Mouse (Mus musculus) heart, embryonic 14.5 days (tissue): Measurements from ENCODE around the gene Smg9. TPM values are rescaled to one million over a fixed set of nuclear protein-coding genes. Genes with fewer than 3 reads are reported as not detected.
A peak's percentile ranks its signal among the peaks of the same experiment; 100 is the strongest.

Experiments
- ATAC-seq: fragments of 200-750 bp; cut with Nextera tagmentation; 2 replicates; pipeline ENCODE4 v1.8.0; 2017; ENCODE audit warnings: low read depth, moderate TSS enrichment; ENCODE audit not compliant: insufficient number of reproducible peaks, insufficient read depth, low FRiP score
- H3K27ac ChIP-seq, 2 experiments: fragments of 200-500 bp in 1 of 2; fragments of 300-500 bp in 1 of 2; sonication (generic) in 1 of 2; replicated peaks in 1 of 2; 2 replicates each; pipeline ENCODE4 v1.5.1; 2012 to 2014; ENCODE audit warnings: low read depth in 2 of 2, low read length in 2 of 2, control low read depth in 1 of 2, mild to moderate bottlenecking in 1 of 2, mixed read lengths in 1 of 2; ENCODE audit not compliant: control insufficient read depth in 1 of 2, insufficient read depth in 1 of 2
- H3K27me3 ChIP-seq: fragments of 300-500 bp; sonication (generic); 2 replicates; pipeline ENCODE4 v1.6.1; 2014; ENCODE audit warnings: mild to moderate bottlenecking, low read length, control low read depth; ENCODE audit not compliant: control insufficient read depth, insufficient read depth
- H3K36me3 ChIP-seq: fragments of 300-500 bp; sonication (generic); 2 replicates; pipeline ENCODE4 v1.6.1; 2014; ENCODE audit warnings: mild to moderate bottlenecking, control low read depth, low read length, mixed read lengths; ENCODE audit not compliant: control insufficient read depth, insufficient read depth
- H3K4me1 ChIP-seq, 2 experiments: fragments of 200-500 bp in 1 of 2; fragments of 300-500 bp in 1 of 2; sonication (generic) in 1 of 2; 2 replicates each; pipeline ENCODE4 v1.6.1; 2012 to 2014; ENCODE audit warnings: low read length in 2 of 2, control low read depth in 1 of 2, mixed read lengths in 1 of 2; ENCODE audit not compliant: control insufficient read depth in 2 of 2, insufficient read depth in 2 of 2
- H3K4me2 ChIP-seq: fragments of 300-500 bp; sonication (generic); 2 replicates; pipeline ENCODE4 v1.6.1; 2014; ENCODE audit warnings: mild to moderate bottlenecking, low read length
- H3K4me3 ChIP-seq, 2 experiments: fragments of 200-500 bp in 1 of 2; fragments of 300-500 bp in 1 of 2; sonication (generic) in 1 of 2; 2 replicates each; pipeline ENCODE4 v1.5.1; 2012 to 2014; ENCODE audit warnings: low read length in 2 of 2, mild to moderate bottlenecking in 2 of 2, control low read depth in 1 of 2, low read depth in 1 of 2, moderate library complexity in 1 of 2; ENCODE audit not compliant: control insufficient read depth in 1 of 2, insufficient read depth in 1 of 2
- H3K9ac ChIP-seq: fragments of 300-500 bp; sonication (generic); 2 replicates; pipeline ENCODE4 v1.6.1; 2014; ENCODE audit warnings: mild to moderate bottlenecking, low read length
- H3K9me3 ChIP-seq: fragments of 300-500 bp; sonication (generic); 2 replicates; pipeline ENCODE4 v1.6.1; 2016; ENCODE audit warnings: low read length, control low read depth; ENCODE audit not compliant: control insufficient read depth
- WGBS: fragments of 180-500 bp; shearing (Covaris S2); extraction: QIAGEN DNeasy Blood & Tissue Kit; methylation state at CpG from one replicate; pipeline ENCODE4 v1.1.7; 2014; 5-methylcytosine and 5-hydroxymethylcytosine counted together
- polyA plus RNA-seq: library from polyadenylated mRNA; unstranded; fragments of >200 nt; fragmentation: Nextera tagmentation; extraction: Ambion mirVana; gene quantifications from 2 replicates; pipeline ENCODE4 v1.2.1, GENCODE M21; 2014

The Smg9 gene
- 18.4 and 20.7 TPM in 2 replicates for polyA plus RNA-seq

DNA sequence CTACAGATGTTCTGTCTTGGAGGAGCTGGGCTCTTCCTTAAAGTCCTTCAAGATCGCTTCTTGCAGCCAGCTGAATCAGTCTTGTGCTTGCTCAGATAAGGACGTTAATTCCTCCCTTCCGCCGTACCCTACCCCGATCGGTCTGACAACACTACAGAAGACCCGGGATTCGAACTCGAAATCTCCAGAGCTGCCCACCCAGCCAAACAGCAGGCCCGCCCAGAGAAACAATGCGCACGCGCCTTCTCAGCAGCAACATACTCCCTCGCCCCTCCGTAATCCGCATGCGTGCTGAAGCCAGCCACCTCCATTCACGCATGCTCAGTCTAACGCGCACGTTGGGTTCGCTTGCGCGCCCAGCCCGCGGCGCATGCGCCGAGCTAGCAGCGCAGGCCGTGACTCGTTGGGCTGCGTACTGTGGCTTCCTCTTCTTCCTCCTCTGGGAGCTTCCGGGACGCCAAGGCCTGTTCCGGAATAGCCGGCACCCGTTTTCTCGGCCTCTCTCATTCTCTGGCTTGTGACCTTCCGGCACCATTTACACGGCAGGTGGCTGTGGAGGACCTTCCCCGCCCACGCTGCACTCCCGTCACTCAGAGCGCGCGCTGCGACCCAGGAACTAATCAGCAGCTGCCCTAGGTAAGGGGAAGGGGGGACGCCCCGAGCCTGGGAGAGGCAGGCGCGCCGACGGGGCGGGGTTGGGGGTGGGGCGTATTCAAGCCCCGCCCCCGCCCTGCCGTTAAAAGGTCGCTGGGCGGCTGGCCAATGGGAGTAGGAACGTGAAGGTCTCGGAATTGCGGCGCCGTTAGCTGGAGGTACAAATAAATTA is at the start of gene Smg9:
TSS of gene Smg9 (plus strand) at position 364 of the 826 bp plus-strand sequence.
- H3K9ac ChIP-seq, result peak within 1 kb of the TSS; percentile 76
- H3K4me2 ChIP-seq, result peak within 1 kb of the TSS; percentile 58
- H3K36me3 ChIP-seq, result peaks cover 24% of the 10 kb centered on the region
- H3K27me3 ChIP-seq, result no peaks in the 10 kb centered on the region
- ATAC-seq, result peak; percentile 96
- WGBS, result 3% methylated on average over 66 of the region's 66 CpGs
- peaks cover 4% of the 10 kb centered on the region; the same call in 1 of the 2 replicates for H3K9me3 ChIP-seq
- peaks cover 3% of the 10 kb centered on the region in 2 experiments; a peak in 2 of 4 replicates for H3K4me1 ChIP-seq
- H3K4me3 ChIP-seq, result peak within 1 kb of the TSS; percentile 61 to 83
- H3K27ac ChIP-seq, result peak within 1 kb of the TSS; percentile 97 to 99

DNA sequence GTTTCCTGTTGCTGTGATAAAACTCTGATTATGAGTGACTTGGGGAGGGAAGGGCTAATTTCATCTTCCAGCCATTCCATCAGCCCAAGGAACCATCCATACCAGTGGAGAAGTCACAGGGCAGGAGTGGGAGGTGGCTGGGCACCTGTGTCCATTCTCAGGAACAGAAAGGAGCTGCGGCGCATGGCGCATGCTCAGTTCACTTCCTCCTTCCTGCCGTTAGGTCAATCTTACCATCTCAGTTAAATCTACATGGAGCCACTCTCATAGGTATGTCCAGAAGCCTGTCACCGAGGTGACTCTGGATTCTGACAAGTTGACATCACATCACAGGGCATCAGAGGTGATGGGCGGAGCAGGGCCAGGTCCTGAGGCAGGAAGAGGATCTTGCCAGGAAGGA is 43.8 kb upstream of the Smg9 start:
- no peak overlapping the region for H3K4me3 ChIP-seq
- H3K4me1 ChIP-seq, result no peaks in the 10 kb centered on the region
- H3K27ac ChIP-seq, result no peak overlapping the region
- no peak for ATAC-seq
- H3K9ac ChIP-seq, result no peak overlapping the region
- WGBS, result 72% methylated on average over 6 of the region's 6 CpGs
- H3K36me3 ChIP-seq, result no peaks in the 10 kb centered on the region
- H3K4me2 ChIP-seq, result no peak overlapping the region
- H3K9me3 ChIP-seq, result 0 out of 2 replicates have a peak, but pooled peaks cover 2% of the 10 kb centered on the region
- H3K27me3 ChIP-seq, result no peaks in the 10 kb centered on the region

DNA sequence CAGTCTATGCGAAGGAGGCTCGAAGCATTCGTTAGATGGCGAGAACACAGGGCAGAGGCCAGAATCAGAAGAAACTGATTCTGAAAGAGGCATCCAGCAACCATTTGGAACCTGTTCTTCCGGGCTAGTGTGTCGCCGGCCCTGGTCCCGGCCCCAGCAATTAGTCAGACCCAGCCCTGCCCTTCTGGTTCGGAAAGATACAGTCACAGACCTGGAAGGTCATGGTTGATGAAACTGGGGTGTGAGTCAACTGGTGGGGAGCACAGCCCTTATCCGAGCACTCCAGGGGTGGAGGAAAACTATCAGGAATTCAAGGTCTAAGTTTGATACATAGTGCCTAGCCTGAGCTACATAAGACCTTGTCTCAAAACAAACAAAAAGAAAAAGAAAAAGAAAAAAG is 43.3 kb upstream of the Smg9 start:
- Histone ChIP-seq H3K9ac (no peak overlapping the region), H3K36me3 (no peaks in the 10 kb centered on the region), H3K27ac (no peak overlapping the region), H3K4me2 (no peak overlapping the region), H3K4me3 (no peak overlapping the region), H3K4me1 (no peaks in the 10 kb centered on the region), H3K27me3 (no peaks in the 10 kb centered on the region), H3K9me3 (0 out of 2 replicates have a peak, but pooled peaks cover 2% of the 10 kb centered on the region)
- ATAC-seq, result no peak
- 66% methylated on average over 10 of the region's 10 CpGs for WGBS

DNA sequence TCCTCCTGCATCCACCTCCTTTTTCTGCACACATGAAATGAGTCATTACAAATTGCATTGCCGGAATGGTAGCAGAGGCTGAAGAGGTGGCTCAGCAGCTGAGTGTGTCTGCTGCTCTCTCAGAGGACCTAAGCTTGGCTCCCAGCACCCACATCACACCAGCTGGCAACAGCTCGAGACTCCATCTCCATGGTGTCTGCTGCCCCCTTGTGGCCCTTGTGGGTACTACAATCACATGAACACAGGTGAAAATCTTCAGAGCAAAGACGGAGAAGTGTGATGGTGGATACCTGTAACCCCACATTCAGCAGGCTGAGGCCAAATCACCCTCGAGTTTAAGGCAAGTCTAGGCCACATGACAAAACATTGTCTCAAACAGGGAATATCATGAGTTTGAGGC is 41.5 kb upstream of the Smg9 start:
- no peak for ATAC-seq
- 44% methylated on average over 4 of the region's 4 CpGs for WGBS
- Histone ChIP-seq H3K4me1 (no peaks in the 10 kb centered on the region), H3K36me3 (no peaks in the 10 kb centered on the region), H3K9ac (no peak overlapping the region), H3K27ac (no peak overlapping the region), H3K4me3 (no peak overlapping the region), H3K27me3 (no peaks in the 10 kb centered on the region), H3K9me3 (no peaks in the 10 kb centered on the region), H3K4me2 (no peak overlapping the region)

DNA sequence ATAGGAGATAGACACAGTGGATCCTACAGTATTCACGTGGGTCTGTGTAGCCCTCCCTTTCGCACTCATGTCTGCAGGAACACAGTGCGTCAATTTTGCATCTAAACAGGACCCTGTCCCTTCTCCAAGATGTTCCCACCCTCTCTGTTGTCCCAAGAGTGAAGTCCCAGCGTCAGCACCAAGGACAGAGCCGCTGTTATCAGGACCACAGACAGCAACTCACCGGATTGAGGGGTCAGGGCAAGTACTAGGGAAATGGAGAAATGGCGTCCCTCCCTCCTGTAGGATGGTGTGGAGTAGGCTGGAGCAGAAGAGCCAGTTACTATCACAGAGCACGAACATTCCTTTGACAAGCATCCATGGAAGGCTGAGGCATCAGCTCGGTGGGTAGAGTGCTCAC is 40.1 kb upstream of the Smg9 start:
- Histone ChIP-seq H3K36me3 (no peaks in the 10 kb centered on the region), H3K9me3 (no peaks in the 10 kb centered on the region), H3K27ac (no peak overlapping the region), H3K4me2 (no peak overlapping the region), H3K27me3 (no peaks in the 10 kb centered on the region), H3K4me1 (no peaks in the 10 kb centered on the region), H3K4me3 (no peak overlapping the region), H3K9ac (no peak overlapping the region)
- ATAC-seq, result no peak
- 20% methylated on average over 9 of the region's 9 CpGs for WGBS

DNA sequence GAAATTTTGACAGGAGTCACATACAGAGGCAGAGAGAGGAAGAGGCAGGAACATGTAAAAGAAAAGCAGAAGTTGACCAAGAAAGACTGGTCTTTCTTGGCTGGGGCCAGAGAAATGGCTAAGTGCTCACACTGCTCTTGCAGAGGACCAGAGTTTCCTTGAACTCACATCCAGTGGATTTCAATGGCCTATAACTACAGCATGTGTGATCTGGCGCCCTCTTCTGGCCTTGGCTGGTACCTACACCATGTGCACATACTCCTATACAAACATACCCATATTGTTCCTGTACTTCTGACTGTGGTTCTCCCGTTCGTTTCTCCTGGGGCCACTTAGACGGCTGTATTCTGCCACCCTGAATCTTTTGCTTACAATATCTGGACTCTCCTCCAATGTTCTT is 38.4 kb upstream of the Smg9 start:
- H3K36me3 ChIP-seq, result no peaks in the 10 kb centered on the region
- no peaks in the 10 kb centered on the region for H3K9me3 ChIP-seq
- H3K27ac ChIP-seq, result no peak overlapping the region
- ATAC-seq, result no peak
- no peaks in the 10 kb centered on the region for H3K27me3 ChIP-seq
- no peaks in the 10 kb centered on the region for H3K4me1 ChIP-seq
- H3K4me2 ChIP-seq, result no peak overlapping the region
- H3K4me3 ChIP-seq, result no peak overlapping the region
- no peak overlapping the region for H3K9ac ChIP-seq
- WGBS, result 57% methylated on average over 4 of the region's 4 CpGs

DNA sequence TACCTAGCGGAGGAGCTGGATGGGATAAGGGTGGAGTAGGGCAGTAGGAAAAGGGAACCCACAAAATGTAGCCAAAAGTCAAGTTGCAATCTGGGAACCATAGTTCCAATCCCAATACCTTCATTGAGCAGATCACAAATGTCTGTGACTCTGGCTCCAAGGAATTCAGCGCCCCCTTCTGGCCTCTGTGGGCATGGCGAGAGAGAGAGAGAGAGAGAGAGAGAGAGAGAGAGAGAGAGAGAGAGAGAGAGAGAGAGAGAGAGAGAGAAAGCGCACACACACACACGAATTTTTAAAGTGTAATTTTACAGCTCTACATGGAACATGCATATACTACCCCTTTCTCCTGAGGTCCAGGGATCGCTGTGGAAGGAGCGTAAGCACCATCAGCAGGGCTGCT is 36.2 kb upstream of the Smg9 start:
- Histone ChIP-seq H3K9ac (no peak overlapping the region), H3K36me3 (no peaks in the 10 kb centered on the region), H3K4me3 (no peak overlapping the region), H3K9me3 (no peaks in the 10 kb centered on the region), H3K27me3 (no peaks in the 10 kb centered on the region), H3K4me2 (no peak overlapping the region), H3K4me1 (no peaks in the 10 kb centered on the region), H3K27ac (no peak overlapping the region)
- no peak for ATAC-seq
- WGBS, result 26% methylated on average over 7 of the region's 7 CpGs
